Mouse (Mus musculus): ENCODE results near the gene Hsd11b2. TPM values are rescaled to one million over a fixed set of nuclear protein-coding genes. Genes with fewer than 3 reads are reported as not detected.

Hsd11b2 gene
- polyA plus RNA-seq, 1 experiment from 2014 or later: 0.13 TPM

DNA sequence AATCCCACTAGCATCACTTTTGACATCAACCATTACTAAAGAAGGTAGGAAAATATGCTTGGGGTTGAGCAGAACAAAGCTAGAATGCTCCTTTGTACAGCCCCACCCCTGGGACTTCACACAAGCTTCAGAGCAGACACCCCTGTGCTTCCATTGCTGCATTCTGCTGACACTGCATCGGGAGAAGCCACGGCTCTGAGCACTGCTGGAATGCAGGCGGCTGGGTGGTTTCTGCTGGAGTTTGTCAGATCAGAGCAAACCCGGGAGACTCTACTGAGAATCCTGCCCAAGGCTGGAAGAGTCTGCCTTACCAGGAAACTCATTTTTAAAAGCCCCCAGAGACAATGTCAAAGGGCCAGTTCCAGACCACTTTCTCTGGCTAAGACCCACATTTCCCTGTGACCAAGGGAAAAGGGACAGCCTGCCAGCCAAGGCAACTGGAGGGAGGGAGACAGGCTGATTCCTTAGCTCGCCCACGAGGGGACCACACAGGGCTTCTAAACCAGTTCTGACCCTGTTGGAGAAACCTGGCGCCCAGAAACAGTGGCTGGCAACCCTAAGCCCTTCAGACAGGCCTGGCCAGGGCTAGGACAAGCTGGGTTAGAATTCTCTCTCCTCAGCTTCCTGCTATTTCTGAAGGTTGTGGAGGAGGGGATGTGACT is 26.1 kb downstream of the Hsd11b2 start:
- Histone ChIP-seq H3K9me3 (ENCODE audit: low read length) (no peaks in the 10 kb centered on the region), H3K4me2 (ENCODE audit: low read depth, low read length) (no peak overlapping the region), H3K4me3 (ENCODE audit: low read depth, low read length) (no peak overlapping the region), H3K4me1 (ENCODE audit: insufficient read depth) (peaks cover 48% of the 10 kb centered on the region), H3K9ac (replicated peaks) (no peak overlapping the region), H3K36me3 (replicated peaks; ENCODE audit: insufficient read depth, low read length) (peaks cover 7% of the 10 kb centered on the region; the same call in 1 of the 2 replicates), H3K27me3 (ENCODE audit: insufficient read depth, low read length) (no peaks in the 10 kb centered on the region), H3K27ac (ENCODE audit: low read depth) (no peak overlapping the region)
- WGBS (ENCODE audit: insufficient replicate concordance): 62% methylated on average over 7 of the region's 7 CpGs
- DNase-seq: no peak
- no peak for ATAC-seq
- TF ChIP-seq EP300 (IDR thresholded peaks at IDR 0.05; ENCODE audit: low read depth) (no peak), CTCF (IDR thresholded peaks at IDR 0.05; ENCODE audit: low read depth) (no peak)

DNA sequence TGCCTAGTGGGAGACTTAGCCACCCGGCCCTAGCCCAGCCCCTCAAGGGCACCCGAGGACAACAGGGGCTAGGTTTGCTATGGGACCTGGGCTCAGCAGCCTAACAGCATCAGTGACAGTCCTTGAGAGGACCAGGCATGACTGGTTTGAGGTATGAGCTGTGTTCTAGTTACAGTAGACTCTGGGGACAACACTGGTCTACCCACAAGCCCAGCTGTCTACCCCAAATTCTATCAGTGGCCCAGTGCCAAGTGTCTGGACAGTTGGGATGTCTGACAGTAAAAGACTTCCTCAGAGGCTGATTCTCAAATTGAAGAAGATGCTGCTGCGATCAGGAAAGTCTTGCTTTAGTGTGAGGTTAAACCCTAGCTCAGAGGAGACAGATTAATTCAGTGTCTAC is 26.7 kb downstream of the Hsd11b2 start:
- Histone ChIP-seq H3K4me1 (ENCODE audit: insufficient read depth) (peaks cover 48% of the 10 kb centered on the region), H3K4me2 (ENCODE audit: low read depth, low read length) (no peak overlapping the region), H3K27ac (ENCODE audit: low read depth) (no peak overlapping the region), H3K9me3 (ENCODE audit: low read length) (no peaks in the 10 kb centered on the region), H3K9ac (replicated peaks) (no peak overlapping the region), H3K4me3 (ENCODE audit: low read depth, low read length) (no peak overlapping the region), H3K27me3 (ENCODE audit: insufficient read depth, low read length) (no peaks in the 10 kb centered on the region), H3K36me3 (replicated peaks; ENCODE audit: insufficient read depth, low read length) (peaks cover 7% of the 10 kb centered on the region; the same call in 1 of the 2 replicates)
- no peak for DNase-seq
- ATAC-seq: no peak
- 84% methylated on average over 3 of the region's 3 CpGs for WGBS (ENCODE audit: insufficient replicate concordance)
- TF ChIP-seq EP300 (IDR thresholded peaks at IDR 0.05; ENCODE audit: low read depth) (no peak), CTCF (IDR thresholded peaks at IDR 0.05; ENCODE audit: low read depth) (no peak)

DNA sequence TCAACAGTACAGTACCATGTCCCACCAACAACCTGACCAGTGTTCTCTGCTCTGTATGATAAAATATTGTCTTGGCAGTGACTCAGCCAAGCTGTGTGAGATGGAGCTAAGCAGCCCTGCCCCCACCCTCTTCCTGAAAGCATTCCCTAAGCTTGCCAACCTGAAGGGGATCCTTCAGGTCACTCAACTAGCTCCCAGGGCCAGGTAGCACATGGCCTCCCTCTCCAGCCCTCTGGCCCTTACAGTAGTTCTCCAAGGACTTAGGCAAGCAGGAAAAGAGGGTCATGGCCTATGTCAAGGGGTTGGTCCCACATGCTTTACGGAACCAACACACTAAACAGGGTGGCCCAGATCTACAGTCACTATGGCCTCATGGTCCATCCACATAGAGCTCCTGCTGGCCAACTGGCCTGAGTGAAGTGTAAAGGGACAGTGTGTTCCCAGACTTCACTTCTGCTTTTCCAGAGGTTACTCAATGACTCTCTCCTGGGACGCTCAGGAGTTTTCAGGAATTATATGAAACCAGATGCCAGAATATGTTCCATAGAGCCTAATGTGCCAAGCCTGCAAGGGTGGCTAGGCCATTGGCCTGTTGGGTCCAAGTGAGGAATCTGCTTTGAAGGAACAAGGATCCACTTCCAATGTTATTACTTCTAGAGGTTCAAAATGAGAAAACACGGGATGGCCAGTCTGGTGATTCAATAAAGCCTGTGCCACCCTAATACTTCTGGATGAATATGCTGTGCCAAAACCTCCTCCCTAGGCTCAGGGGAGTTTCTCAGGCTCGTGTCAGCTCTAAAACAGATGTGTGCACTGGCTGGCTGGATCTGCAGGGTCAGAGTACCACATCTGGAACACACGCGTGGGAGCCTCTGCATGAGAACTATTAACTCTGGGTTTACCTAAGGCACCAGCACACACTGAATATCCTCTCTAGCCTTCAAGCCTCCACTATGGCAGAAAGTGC is 28.1 kb downstream of the Hsd11b2 start:
- WGBS (ENCODE audit: insufficient replicate concordance): 79% methylated on average over 6 of the region's 6 CpGs
- Histone ChIP-seq H3K4me3 (ENCODE audit: low read depth, low read length) (no peak overlapping the region), H3K27me3 (ENCODE audit: insufficient read depth, low read length) (no peaks in the 10 kb centered on the region), H3K9me3 (ENCODE audit: low read length) (no peaks in the 10 kb centered on the region), H3K4me1 (ENCODE audit: insufficient read depth) (peaks cover 43% of the 10 kb centered on the region), H3K4me2 (ENCODE audit: low read depth, low read length) (no peak overlapping the region), H3K36me3 (replicated peaks; ENCODE audit: insufficient read depth, low read length) (peaks cover 5% of the 10 kb centered on the region; the same call in 1 of the 2 replicates), H3K9ac (replicated peaks) (no peak overlapping the region), H3K27ac (ENCODE audit: low read depth) (0 out of 2 replicates have a peak overlapping the region, but pooled peaks have one; percentile 29)
- ATAC-seq (no peak), DNase-seq (no peak)
- no peak for TF ChIP-seq CTCF (IDR thresholded peaks at IDR 0.05; ENCODE audit: low read depth)
- TF ChIP-seq EP300 (IDR thresholded peaks at IDR 0.05; ENCODE audit: low read depth): no peak

DNA sequence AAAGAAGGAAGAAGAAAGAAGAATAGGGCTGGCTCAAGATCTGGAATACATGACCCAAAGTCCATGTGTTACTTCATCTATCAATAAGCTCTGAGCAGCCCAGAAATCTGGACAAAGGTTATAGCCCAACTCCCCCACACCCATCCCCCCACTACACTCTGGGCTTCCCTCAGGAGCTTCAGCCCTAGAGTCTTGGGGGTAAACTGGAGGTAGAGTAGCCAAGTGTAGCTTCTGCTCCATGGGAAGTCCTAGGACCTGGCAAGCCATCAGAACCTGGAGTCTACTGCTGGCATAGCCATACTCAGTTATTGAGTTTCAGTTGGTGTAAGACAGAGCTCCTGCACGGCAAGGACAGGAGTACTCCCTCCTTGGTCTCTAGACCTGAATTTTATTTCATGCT is 31.0 kb downstream of the Hsd11b2 start:
- DNase-seq: no peak
- WGBS (ENCODE audit: insufficient replicate concordance): 79% methylated on average over 1 of the region's 1 CpGs
- Histone ChIP-seq H3K27me3 (ENCODE audit: insufficient read depth, low read length) (no peaks in the 10 kb centered on the region), H3K9ac (replicated peaks) (no peak overlapping the region), H3K4me3 (ENCODE audit: low read depth, low read length) (no peak overlapping the region), H3K9me3 (ENCODE audit: low read length) (no peaks in the 10 kb centered on the region), H3K36me3 (replicated peaks; ENCODE audit: insufficient read depth, low read length) (peaks cover 7% of the 10 kb centered on the region; the same call in 1 of the 2 replicates), H3K4me2 (ENCODE audit: low read depth, low read length) (no peak overlapping the region), H3K27ac (ENCODE audit: low read depth) (no peak overlapping the region), H3K4me1 (ENCODE audit: insufficient read depth) (peaks cover 19% of the 10 kb centered on the region)
- ATAC-seq: no peak
- TF ChIP-seq EP300 (IDR thresholded peaks at IDR 0.05; ENCODE audit: low read depth) (no peak), CTCF (IDR thresholded peaks at IDR 0.05; ENCODE audit: low read depth) (no peak)

DNA sequence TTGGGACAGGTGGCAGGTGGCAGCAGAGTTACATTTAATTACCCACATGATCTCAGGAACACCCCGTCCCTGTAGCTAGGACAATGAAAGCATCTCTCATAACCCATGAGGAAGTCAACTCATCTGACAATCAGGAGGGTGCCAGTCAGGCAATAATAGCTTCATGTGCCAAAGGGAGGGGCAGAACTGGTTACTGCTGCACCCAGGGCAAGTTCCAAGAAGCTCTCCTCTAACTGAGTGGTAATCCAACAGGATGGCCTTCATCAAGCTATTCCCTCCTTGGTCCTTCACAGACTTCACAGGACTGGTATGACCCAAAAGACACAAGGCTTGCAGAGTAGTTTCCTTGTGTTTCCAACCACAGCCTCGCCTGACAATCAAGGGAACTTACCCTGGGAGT is 31.5 kb downstream of the Hsd11b2 start:
- DNase-seq (no peak), ATAC-seq (no peak)
- peaks cover 7% of the 10 kb centered on the region; the same call in 1 of the 2 replicates for H3K36me3 ChIP-seq (replicated peaks; ENCODE audit: insufficient read depth, low read length)
- no peak overlapping the region for H3K4me3 ChIP-seq (ENCODE audit: low read depth, low read length)
- H3K9ac ChIP-seq (replicated peaks): no peak overlapping the region
- H3K4me1 ChIP-seq (ENCODE audit: insufficient read depth): peaks cover 13% of the 10 kb centered on the region
- no peaks in the 10 kb centered on the region for H3K27me3 ChIP-seq (ENCODE audit: insufficient read depth, low read length)
- no peak overlapping the region for H3K4me2 ChIP-seq (ENCODE audit: low read depth, low read length)
- H3K9me3 ChIP-seq (ENCODE audit: low read length): no peaks in the 10 kb centered on the region
- TF ChIP-seq EP300 (IDR thresholded peaks at IDR 0.05; ENCODE audit: low read depth): no peak
- no peak for TF ChIP-seq CTCF (IDR thresholded peaks at IDR 0.05; ENCODE audit: low read depth)
- no peak overlapping the region for H3K27ac ChIP-seq (ENCODE audit: low read depth)
- 66% methylated on average over 2 of the region's 2 CpGs for WGBS (ENCODE audit: insufficient replicate concordance)

DNA sequence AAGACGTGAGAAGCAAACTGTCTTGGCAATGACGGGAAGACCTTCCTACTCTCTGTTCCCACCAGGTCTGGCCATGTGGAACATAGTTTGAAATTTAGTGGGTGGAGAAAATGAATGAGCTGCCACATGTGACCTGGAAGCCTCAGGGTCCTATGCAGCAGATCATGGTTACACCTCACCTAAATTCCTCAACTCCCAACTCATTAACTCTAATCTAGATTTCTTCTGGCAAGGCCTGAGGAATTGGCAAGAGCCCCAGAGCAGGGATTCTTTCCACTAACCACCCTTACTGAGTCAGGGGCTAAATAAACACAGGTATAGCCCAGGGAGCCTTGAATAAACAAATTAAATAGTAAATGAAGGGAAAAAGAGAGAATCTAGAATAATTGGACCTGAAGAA is 33.5 kb downstream of the Hsd11b2 start:
- 95% methylated on average over 2 of the region's 2 CpGs for WGBS (ENCODE audit: insufficient replicate concordance)

More for the DNA sequence above, 33.5 kb downstream of the Hsd11b2 start:
- Histone ChIP-seq H3K4me2 (ENCODE audit: low read depth, low read length) (no peak overlapping the region), H3K4me1 (ENCODE audit: insufficient read depth) (peaks cover 3% of the 10 kb centered on the region), H3K27me3 (ENCODE audit: insufficient read depth, low read length) (no peaks in the 10 kb centered on the region), H3K27ac (ENCODE audit: low read depth) (no peak overlapping the region), H3K9me3 (ENCODE audit: low read length) (no peaks in the 10 kb centered on the region), H3K36me3 (replicated peaks; ENCODE audit: insufficient read depth, low read length) (peaks cover 7% of the 10 kb centered on the region; the same call in 1 of the 2 replicates), H3K4me3 (ENCODE audit: low read depth, low read length) (no peak overlapping the region), H3K9ac (replicated peaks) (no peak overlapping the region)
- ATAC-seq (no peak), DNase-seq (no peak)
- no peak for TF ChIP-seq CTCF (IDR thresholded peaks at IDR 0.05; ENCODE audit: low read depth)
- TF ChIP-seq EP300 (IDR thresholded peaks at IDR 0.05; ENCODE audit: low read depth): no peak
